Mouse (Mus musculus): ENCODE data around the gene Slc39a11. TPM values are rescaled to one million over a fixed set of nuclear protein-coding genes. Genes with fewer than 3 reads are reported as not detected.

Slc39a11 gene
- polyA plus RNA-seq, 1 experiment from 2014 or later: 37.1 TPM

- Histone ChIP-seq H3K9ac (no peak overlapping the region), H3K27ac (peak overlapping the region; percentile 67; the same call in 1 of the 2 replicates), H3K9me3 (no peaks in the 10 kb centered on the region), H3K36me3 (no peaks in the 10 kb centered on the region), H3K4me1 (peaks cover 7% of the 10 kb centered on the region), H3K4me2 (peak overlapping the region; percentile 98), H3K4me3 (replicated peaks) (peak overlapping the region; percentile 65; the same call in 1 of the 2 replicates), H3K27me3 (replicated peaks) (0 out of 2 replicates have a peak, but pooled peaks cover 3% of the 10 kb centered on the region)
- peak; percentile 52; the same call in 1 of the 2 replicates for ATAC-seq (ENCODE audit: insufficient read depth, low FRiP score, low read depth)
- WGBS: 59% methylated on average over 15 of the region's 15 CpGs
Observed at GRCm38 (mm10) chr11:113198586-113198985, 451.3 kb downstream of the Slc39a11 start.

- WGBS: 65% methylated on average over 8 of the region's 8 CpGs
- Histone ChIP-seq H3K36me3 (no peaks in the 10 kb centered on the region), H3K4me2 (no peak overlapping the region), H3K27me3 (replicated peaks) (0 out of 2 replicates have a peak, but pooled peaks cover 3% of the 10 kb centered on the region), H3K27ac (no peak overlapping the region), H3K4me1 (peaks cover 11% of the 10 kb centered on the region), H3K9ac (no peak overlapping the region), H3K9me3 (no peaks in the 10 kb centered on the region), H3K4me3 (replicated peaks) (no peak overlapping the region)
- no peak for ATAC-seq (ENCODE audit: insufficient read depth, low FRiP score, low read depth)
Observed at GRCm38 (mm10) chr11:113197624-113198023, 452.3 kb downstream of the Slc39a11 start.

GRCm38 (mm10) chr11:113196234-113197007, 453.5 kb downstream of the Slc39a11 start:
- Histone ChIP-seq H3K4me3 (replicated peaks) (no peak overlapping the region), H3K4me1 (peaks cover 11% of the 10 kb centered on the region), H3K27ac (no peak overlapping the region), H3K9ac (no peak overlapping the region), H3K36me3 (no peaks in the 10 kb centered on the region), H3K9me3 (no peaks in the 10 kb centered on the region), H3K27me3 (replicated peaks) (0 out of 2 replicates have a peak, but pooled peaks cover 3% of the 10 kb centered on the region), H3K4me2 (no peak overlapping the region)
- 79% methylated on average over 19 of the region's 19 CpGs for WGBS
- ATAC-seq (ENCODE audit: insufficient read depth, low FRiP score, low read depth): no peak

Other genes with a start within 250 kb of the Slc39a11 start
- 1.7 and 1.9 TPM in 2 replicates for gene Sstr2, start 30.7 kb downstream of the Slc39a11 start, polyA plus RNA-seq (2015; fragmentation: Nextera tagmentation; extraction: Ambion mirVana)
- 23.1 and 25.3 TPM in 2 replicates for gene Cog1, start 910 bp downstream of the Slc39a11 start, polyA plus RNA-seq (2015; fragmentation: Nextera tagmentation; extraction: Ambion mirVana)
- 43.8 and 49.8 TPM in 2 replicates for gene Fam104a, start 34.1 kb upstream of the Slc39a11 start, polyA plus RNA-seq (2015; fragmentation: Nextera tagmentation; extraction: Ambion mirVana)
- 20.0 and 20.7 TPM in 2 replicates for gene D11Wsu47e, start 34.3 kb upstream of the Slc39a11 start, polyA plus RNA-seq (2015; fragmentation: Nextera tagmentation; extraction: Ambion mirVana)
- gene Cpsf4l, start 59.9 kb upstream of the Slc39a11 start, polyA plus RNA-seq (2015; fragmentation: Nextera tagmentation; extraction: Ambion mirVana): 0.23 and 0.42 TPM in 2 replicates
- 51.6 and 59.6 TPM in 2 replicates for gene Cdc42ep4, start 101.8 kb upstream of the Slc39a11 start, polyA plus RNA-seq (2015; fragmentation: Nextera tagmentation; extraction: Ambion mirVana)

Data from stomach, embryonic 15.5 days (tissue).